Mouse (Mus musculus) megakaryocyte, embryonic 14.5 days (primary cell): ENCODE measurements around the gene Rln1.

Experiments used
- FLI1 ChIP-seq: IDR thresholded peaks from 2 replicates; pipeline ENCODE4 v1.6.1; 2012; ENCODE audit warnings: low read length, inconsistent platforms, mixed read lengths
- GATA1 ChIP-seq: IDR thresholded peaks from 3 replicates; pipeline ENCODE4 v1.6.1; 2012; ENCODE audit warnings: mixed read lengths, low read length, inconsistent platforms, borderline replicate concordance

- TF ChIP-seq GATA1 (no peak), FLI1 (no peak)
Observed at GRCm38 (mm10) chr19:29368671-29369309, 34.3 kb upstream of the Rln1 start.
